Mouse (Mus musculus): ENCODE measurements around the gene Tdrd12. TPM values are rescaled to one million over a fixed set of nuclear protein-coding genes. Genes with fewer than 3 reads are reported as not detected.
A peak's percentile ranks its signal among the peaks of the same experiment; 100 is the strongest.

The Tdrd12 gene
- polyA plus RNA-seq (2012; rRNA removed) = 0.25 and 0.33 TPM in 2 replicates

DNA sequence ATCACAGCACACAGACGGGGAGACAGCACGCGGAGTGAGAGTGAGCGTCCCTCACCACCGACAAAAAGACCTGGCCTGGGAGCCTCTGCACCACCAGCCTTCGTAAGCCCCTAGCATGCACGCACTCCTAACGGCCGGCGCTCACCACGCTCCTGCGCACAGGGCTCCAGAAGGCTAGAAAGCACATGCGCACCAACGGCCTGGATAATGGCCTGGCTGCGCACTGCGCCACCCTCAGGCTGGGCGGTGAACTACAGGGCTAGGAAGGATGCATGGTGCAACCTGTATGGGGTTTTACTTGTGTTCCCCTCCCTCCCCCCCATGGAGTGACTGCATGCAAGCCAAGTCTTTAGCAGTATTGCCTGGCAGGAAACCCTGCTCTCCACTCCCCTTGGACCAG, at the start of gene Tdrd12:
Gene Tdrd12 (minus strand): TSS at position 184 of the 400 bp plus-strand sequence.
- Histone ChIP-seq H3K27ac (ENCODE audit: insufficient read depth, low read depth, low read length) (no peak within 1 kb of the TSS), H3K27me3 (replicated peaks; ENCODE audit: control insufficient read depth, insufficient read depth, low read length) (no peaks in the 10 kb centered on the region), H3K36me3 (ENCODE audit: control insufficient read depth, insufficient read depth, low read length) (no peaks in the 10 kb centered on the region), H3K4me3 (ENCODE audit: insufficient read depth, low read depth, low read length) (no peak within 1 kb of the TSS), H3K4me1 (ENCODE audit: control insufficient read depth, insufficient read depth, low read length) (no peaks in the 10 kb centered on the region)
- TF ChIP-seq CTCF (conservative IDR thresholded peaks at IDR 0.05; ENCODE audit: insufficient read depth, insufficient read length, low read depth, low read length) (0 out of 2 replicates have a peak, but pooled peaks have one; percentile 19), POLR2A (IDR thresholded peaks at IDR 0.05; ENCODE audit: low read depth, low read length) (no peak)
- WGBS = 96% methylated on average over 17 of the region's 17 CpGs
- no peak for DNase-seq

DNA sequence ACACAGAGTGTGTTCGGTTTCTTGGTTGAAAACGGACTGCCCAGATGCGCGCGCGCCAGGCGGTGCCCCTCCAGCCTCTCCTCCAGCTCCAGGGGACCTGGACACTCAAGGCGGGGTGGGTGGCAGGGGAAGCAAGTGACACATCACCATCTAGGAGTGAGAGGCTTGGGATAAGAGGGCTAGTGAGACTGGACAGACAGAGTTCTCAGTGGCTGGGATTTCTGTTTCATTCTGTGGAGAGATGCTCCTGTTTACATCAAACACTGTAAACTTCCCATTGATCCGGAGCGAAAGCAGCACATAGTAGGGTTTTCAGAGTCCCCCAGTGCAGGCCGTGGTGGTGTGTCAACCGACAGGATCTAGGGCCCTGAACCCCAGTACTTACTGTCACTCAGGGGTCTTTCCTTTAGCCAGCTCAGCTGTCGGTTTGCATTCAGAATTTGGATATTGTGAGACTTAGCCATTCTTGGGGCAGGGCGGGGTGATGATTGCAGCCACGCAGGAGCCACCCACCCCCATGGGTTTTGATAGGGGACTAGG, 49.4 kb upstream of the Tdrd12 start:
- peak overlapping the region; percentile 86 for H3K4me3 ChIP-seq (ENCODE audit: insufficient read depth, low read depth, low read length)
- no peaks in the 10 kb centered on the region for H3K27me3 ChIP-seq (replicated peaks; ENCODE audit: control insufficient read depth, insufficient read depth, low read length)
- no peak for DNase-seq
- H3K4me1 ChIP-seq (ENCODE audit: control insufficient read depth, insufficient read depth, low read length) = no peaks in the 10 kb centered on the region
- H3K27ac ChIP-seq (ENCODE audit: insufficient read depth, low read depth, low read length) = no peak overlapping the region
- 30% methylated on average over 15 of the region's 15 CpGs for WGBS
- TF ChIP-seq CTCF (conservative IDR thresholded peaks at IDR 0.05; ENCODE audit: insufficient read depth, insufficient read length, low read depth, low read length) (no peak), POLR2A (IDR thresholded peaks at IDR 0.05; ENCODE audit: low read depth, low read length) (no peak)
- no peaks in the 10 kb centered on the region for H3K36me3 ChIP-seq (ENCODE audit: control insufficient read depth, insufficient read depth, low read length)

DNA sequence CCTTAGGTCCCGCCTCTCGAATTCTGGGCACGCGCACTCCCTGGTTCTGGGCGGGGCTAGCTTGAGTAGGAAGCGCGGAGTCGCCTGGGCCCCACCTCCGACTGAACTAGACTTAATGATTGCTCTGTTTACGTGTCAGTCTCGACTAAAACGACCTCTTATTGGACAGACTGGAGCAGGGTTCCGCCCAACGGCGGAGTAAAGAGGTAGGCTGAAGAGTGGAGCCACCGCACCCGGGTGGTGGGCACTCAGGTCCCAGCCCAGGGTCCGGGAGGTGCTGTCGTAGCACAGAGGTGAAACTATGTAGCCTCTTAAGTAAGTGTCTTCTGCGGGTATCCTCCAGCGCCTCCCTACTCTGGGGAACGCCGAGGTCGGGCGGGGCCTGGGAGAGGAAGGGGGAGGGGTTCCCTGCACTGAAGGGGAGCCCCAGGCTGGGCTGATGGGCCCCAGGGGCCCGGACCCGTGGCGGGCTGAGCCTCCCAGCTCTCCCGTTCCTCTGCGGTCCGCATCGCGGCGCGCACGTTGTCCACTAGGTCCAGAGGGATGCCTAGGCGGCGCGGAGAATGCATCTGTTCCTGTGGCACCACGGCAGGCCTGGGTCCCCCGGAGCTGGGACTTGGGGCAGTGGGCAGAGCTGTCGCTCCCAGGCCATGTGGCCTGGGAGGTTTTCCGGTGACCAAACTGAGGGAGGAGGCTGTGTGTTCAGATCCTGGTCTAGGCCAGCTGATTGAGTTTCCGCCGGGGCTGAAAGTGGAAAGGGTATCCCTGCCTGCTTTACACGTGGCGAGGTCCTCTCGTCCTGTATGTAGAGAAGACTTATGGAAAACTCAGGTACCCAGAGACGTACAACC, 48.7 kb upstream of the Tdrd12 start, which contains the start of gene Ankrd27:
Gene Ankrd27 (plus strand): TSS at position 190 of the 851 bp plus-strand sequence.
- Histone ChIP-seq H3K4me3 (ENCODE audit: insufficient read depth, low read depth, low read length) (peak within 1 kb of the TSS; percentile 86), H3K27ac (ENCODE audit: insufficient read depth, low read depth, low read length) (no peak within 1 kb of the TSS; the same call in 1 of the 2 replicates), H3K4me1 (ENCODE audit: control insufficient read depth, insufficient read depth, low read length) (no peaks in the 10 kb centered on the region), H3K36me3 (ENCODE audit: control insufficient read depth, insufficient read depth, low read length) (no peaks in the 10 kb centered on the region), H3K27me3 (replicated peaks; ENCODE audit: control insufficient read depth, insufficient read depth, low read length) (no peaks in the 10 kb centered on the region)
- TF ChIP-seq POLR2A (IDR thresholded peaks at IDR 0.05; ENCODE audit: low read depth, low read length) = no peak
- no peak for TF ChIP-seq CTCF (conservative IDR thresholded peaks at IDR 0.05; ENCODE audit: insufficient read depth, insufficient read length, low read depth, low read length)
- WGBS = under 1% methylated on average over 49 of the region's 49 CpGs
- peak; percentile 99 for DNase-seq

DNA sequence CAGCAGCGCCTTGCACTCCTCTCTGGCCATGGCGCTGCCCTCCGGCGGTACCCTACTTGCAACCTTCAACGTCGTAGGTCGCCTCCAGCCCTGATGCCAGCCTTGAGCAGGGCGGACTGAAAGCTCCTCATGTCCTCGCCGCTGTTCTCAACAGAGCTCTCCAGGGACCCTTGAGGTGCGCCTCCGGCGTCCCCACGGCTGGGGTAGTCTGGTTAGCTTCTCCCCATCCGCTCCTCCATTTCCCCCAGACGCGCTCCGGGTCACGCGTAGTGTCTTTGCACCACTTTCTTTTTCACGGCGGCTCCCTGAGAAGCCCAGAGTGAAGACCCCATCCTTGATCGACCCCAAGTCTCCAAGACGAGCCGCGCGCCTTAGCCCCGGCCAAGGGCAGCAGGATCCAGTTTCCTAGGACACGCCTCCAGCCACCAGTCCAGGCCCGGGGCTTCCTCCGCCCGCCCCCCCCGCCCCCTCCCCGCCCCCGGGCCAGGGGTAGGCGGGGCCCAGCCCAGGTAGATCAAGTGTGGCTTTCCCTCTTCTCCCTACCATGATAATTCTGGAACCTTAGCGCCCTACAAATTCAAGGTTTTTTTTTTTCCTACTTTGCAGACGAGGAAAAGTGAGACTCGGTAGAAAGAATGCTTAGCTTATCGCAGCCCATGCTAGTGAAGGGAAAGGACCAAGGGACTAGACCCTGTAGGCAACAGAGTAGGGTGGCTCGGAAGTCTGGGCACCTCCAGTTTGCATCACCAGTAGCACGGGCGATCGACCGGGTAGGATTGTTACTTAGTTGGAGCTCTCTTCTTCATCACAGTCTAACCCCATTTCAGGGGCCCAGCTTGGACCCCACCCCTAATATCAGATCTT, 47.9 kb upstream of the Tdrd12 start, which contains the start of gene Rgs9bp:
Gene Rgs9bp (minus strand): TSS at position 392 of the 864 bp plus-strand sequence.
- DNase-seq = peak; percentile 80
- Histone ChIP-seq H3K4me3 (ENCODE audit: insufficient read depth, low read depth, low read length) (peak within 1 kb of the TSS; percentile 86), H3K4me1 (ENCODE audit: control insufficient read depth, insufficient read depth, low read length) (no peaks in the 10 kb centered on the region), H3K36me3 (ENCODE audit: control insufficient read depth, insufficient read depth, low read length) (no peaks in the 10 kb centered on the region), H3K27me3 (replicated peaks; ENCODE audit: control insufficient read depth, insufficient read depth, low read length) (no peaks in the 10 kb centered on the region), H3K27ac (ENCODE audit: insufficient read depth, low read depth, low read length) (no peak within 1 kb of the TSS; the same call in 1 of the 2 replicates)
- WGBS = under 1% methylated on average over 45 of the region's 45 CpGs
- TF ChIP-seq POLR2A (IDR thresholded peaks at IDR 0.05; ENCODE audit: low read depth, low read length) (no peak), CTCF (conservative IDR thresholded peaks at IDR 0.05; ENCODE audit: insufficient read depth, insufficient read length, low read depth, low read length) (no peak)

DNA sequence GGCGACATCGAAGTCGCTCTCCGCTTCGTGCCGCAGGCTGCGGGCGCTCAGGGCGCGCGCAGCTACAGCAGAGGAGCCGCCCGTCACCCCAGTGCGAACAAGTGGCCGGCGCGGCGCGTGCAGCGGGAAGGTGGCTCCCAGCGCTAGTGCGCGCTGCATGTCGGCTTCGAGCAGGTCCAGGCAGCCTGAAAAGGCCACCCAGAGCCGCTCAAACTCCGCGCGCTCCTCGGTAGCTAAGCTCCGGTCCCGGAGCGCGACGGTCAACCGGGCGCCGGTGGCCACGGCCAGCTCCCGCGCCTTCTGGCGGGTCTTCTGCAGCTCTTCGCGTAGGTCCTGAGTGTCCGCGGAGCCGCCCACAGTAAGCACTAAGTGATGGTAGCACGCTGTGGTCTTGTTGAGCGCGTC, 47.2 kb upstream of the Tdrd12 start:
- H3K4me1 ChIP-seq (ENCODE audit: control insufficient read depth, insufficient read depth, low read length) = no peaks in the 10 kb centered on the region
- under 1% methylated on average over 50 of the region's 50 CpGs for WGBS
- no peak for TF ChIP-seq POLR2A (IDR thresholded peaks at IDR 0.05; ENCODE audit: low read depth, low read length)
- no peak for TF ChIP-seq CTCF (conservative IDR thresholded peaks at IDR 0.05; ENCODE audit: insufficient read depth, insufficient read length, low read depth, low read length)
- DNase-seq = peak; percentile 40
- no peak overlapping the region for H3K27ac ChIP-seq (ENCODE audit: insufficient read depth, low read depth, low read length)
- H3K36me3 ChIP-seq (ENCODE audit: control insufficient read depth, insufficient read depth, low read length) = no peaks in the 10 kb centered on the region
- H3K27me3 ChIP-seq (replicated peaks; ENCODE audit: control insufficient read depth, insufficient read depth, low read length) = no peaks in the 10 kb centered on the region
- H3K4me3 ChIP-seq (ENCODE audit: insufficient read depth, low read depth, low read length) = peak overlapping the region; percentile 76

DNA sequence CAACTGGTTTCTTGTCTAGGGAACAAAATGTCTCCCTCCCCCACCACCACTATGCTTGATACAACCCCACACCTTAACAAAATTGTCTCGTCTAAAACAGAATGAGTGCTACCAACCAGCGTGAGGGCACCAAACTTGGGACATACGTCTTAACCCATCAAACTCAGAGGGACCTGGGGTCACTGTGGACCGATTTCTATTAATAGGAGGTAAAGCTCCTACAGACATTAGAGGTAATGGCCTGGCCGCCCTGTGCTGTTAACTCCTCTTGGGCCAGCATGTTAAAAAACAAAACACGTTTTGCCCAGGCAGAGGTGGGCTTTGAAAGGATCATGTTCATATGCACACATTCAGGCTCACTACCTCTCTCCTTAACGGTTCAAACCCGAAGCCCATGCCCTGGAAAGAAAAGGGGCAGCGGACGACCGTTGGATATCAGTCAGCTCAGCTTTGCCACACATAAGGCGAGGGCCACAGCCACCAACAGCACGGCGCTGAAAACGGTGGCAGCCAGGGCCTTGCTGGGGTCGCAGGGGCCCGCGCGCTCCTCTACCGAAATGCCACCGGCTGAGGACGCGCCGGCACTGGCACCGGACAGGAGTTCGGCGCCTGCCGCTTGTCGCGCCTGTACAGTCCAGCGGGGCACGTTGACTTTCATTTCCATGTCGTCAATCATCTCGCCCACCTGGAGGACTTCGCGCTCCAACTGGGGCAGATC, 46.7 kb upstream of the Tdrd12 start:
- no peak for DNase-seq
- H3K27ac ChIP-seq (ENCODE audit: insufficient read depth, low read depth, low read length) = no peak overlapping the region
- H3K4me1 ChIP-seq (ENCODE audit: control insufficient read depth, insufficient read depth, low read length) = no peaks in the 10 kb centered on the region
- H3K4me3 ChIP-seq (ENCODE audit: insufficient read depth, low read depth, low read length) = peak overlapping the region; percentile 76
- no peaks in the 10 kb centered on the region for H3K27me3 ChIP-seq (replicated peaks; ENCODE audit: control insufficient read depth, insufficient read depth, low read length)
- H3K36me3 ChIP-seq (ENCODE audit: control insufficient read depth, insufficient read depth, low read length) = no peaks in the 10 kb centered on the region
- TF ChIP-seq POLR2A (IDR thresholded peaks at IDR 0.05; ENCODE audit: low read depth, low read length) = no peak
- no peak for TF ChIP-seq CTCF (conservative IDR thresholded peaks at IDR 0.05; ENCODE audit: insufficient read depth, insufficient read length, low read depth, low read length)
- WGBS = 13% methylated on average over 36 of the region's 36 CpGs
